Mouse (Mus musculus): ENCODE data around the gene Grk4.

The Grk4 gene

GRCm38 (mm10) chr5:34659686-34660590 lies at the start of gene Grk4, which contains the start of gene Nop14:
Gene Grk4, plus strand, starts transcription at chr5:34660379.
Gene Nop14, minus strand, starts transcription at chr5:34660148.
- in situ Hi-C loops (cut with MboI; ENCODE audit: low sequenced_read_pairs): no loop called here

- in situ Hi-C loops (cut with MboI; ENCODE audit: low sequenced_read_pairs): loop anchor here (10.0 kb wide), 1 partner anchor 108 kb away; the partner anchor contains the start of gene Sh3bp2
These were observed 27.2 kb upstream of the Grk4 start for GRCm38 (mm10) chr5:34632996-34633395.

GRCm38 (mm10) chr5:34633641-34634040 lies 26.5 kb upstream of the Grk4 start:
- in situ Hi-C loops (cut with MboI; ENCODE audit: low sequenced_read_pairs): loop anchor here (10.0 kb wide), 1 partner anchor 109 kb away; the partner anchor contains the start of gene Sh3bp2

GRCm38 (mm10) chr5:34634746-34635400 lies 25.3 kb upstream of the Grk4 start:
- in situ Hi-C loops (cut with MboI; ENCODE audit: low sequenced_read_pairs): loop anchor here (10.0 kb wide), 1 partner anchor 110 kb away; the partner anchor contains the start of gene Sh3bp2

- in situ Hi-C loops (cut with MboI; ENCODE audit: low sequenced_read_pairs): loop anchor here (10.0 kb wide), 1 partner anchor 111 kb away; the partner anchor contains the start of gene Sh3bp2
These were observed 24.4 kb upstream of the Grk4 start for GRCm38 (mm10) chr5:34635665-34636192.

GRCm38 (mm10) chr5:34636481-34637287 lies 23.5 kb upstream of the Grk4 start, which contains the start of gene Mfsd10:
Gene Mfsd10, minus strand, starts transcription at chr5:34637212.
- in situ Hi-C loops (cut with MboI; ENCODE audit: low sequenced_read_pairs): loop anchor here (10.0 kb wide), 1 partner anchor 112 kb away; the partner anchor contains the start of gene Sh3bp2

GRCm38 (mm10) chr5:34637591-34638156 lies 22.5 kb upstream of the Grk4 start:
- in situ Hi-C loops (cut with MboI; ENCODE audit: low sequenced_read_pairs): loop anchor here (10.0 kb wide), 1 partner anchor 113 kb away; the partner anchor contains the start of gene Sh3bp2

- in situ Hi-C loops (cut with MboI; ENCODE audit: low sequenced_read_pairs): no loop called here
These were observed 18.2 kb upstream of the Grk4 start for GRCm38 (mm10) chr5:34641991-34642390.

- in situ Hi-C loops (cut with MboI; ENCODE audit: low sequenced_read_pairs): no loop called here
These were observed 17.2 kb upstream of the Grk4 start for GRCm38 (mm10) chr5:34642932-34643331.

GRCm38 (mm10) chr5:34647581-34647980 lies 12.6 kb upstream of the Grk4 start:
- in situ Hi-C loops (cut with MboI; ENCODE audit: low sequenced_read_pairs): no loop called here

GRCm38 (mm10) chr5:34652961-34653360 lies 7.2 kb upstream of the Grk4 start:
- in situ Hi-C loops (cut with MboI; ENCODE audit: low sequenced_read_pairs): no loop called here

- in situ Hi-C loops (cut with MboI; ENCODE audit: low sequenced_read_pairs): no loop called here
These were observed 5.3 kb upstream of the Grk4 start for GRCm38 (mm10) chr5:34654881-34655280.

GRCm38 (mm10) chr5:34657556-34657955 lies 2.6 kb upstream of the Grk4 start:
- in situ Hi-C loops (cut with MboI; ENCODE audit: low sequenced_read_pairs): no loop called here

- in situ Hi-C loops (cut with MboI; ENCODE audit: low sequenced_read_pairs): no loop called here
These were observed 482 bp downstream of the Grk4 start for GRCm38 (mm10) chr5:34660591-34661130.

GRCm38 (mm10) chr5:34661909-34662308 lies 1.7 kb downstream of the Grk4 start:
- in situ Hi-C loops (cut with MboI; ENCODE audit: low sequenced_read_pairs): no loop called here

- in situ Hi-C loops (cut with MboI; ENCODE audit: low sequenced_read_pairs): no loop called here
These were observed 3.1 kb downstream of the Grk4 start for GRCm38 (mm10) chr5:34663231-34663630.

GRCm38 (mm10) chr5:34669493-34669892 lies 9.3 kb downstream of the Grk4 start:
- in situ Hi-C loops (cut with MboI; ENCODE audit: low sequenced_read_pairs): no loop called here

GRCm38 (mm10) chr5:34670280-34670679 lies 10.1 kb downstream of the Grk4 start:
- in situ Hi-C loops (cut with MboI; ENCODE audit: low sequenced_read_pairs): no loop called here

GRCm38 (mm10) chr5:34689868-34690267 lies 29.7 kb downstream of the Grk4 start:
- in situ Hi-C loops (cut with MboI; ENCODE audit: low sequenced_read_pairs): no loop called here

- in situ Hi-C loops (cut with MboI; ENCODE audit: low sequenced_read_pairs): no loop called here
These were observed 32.6 kb downstream of the Grk4 start for GRCm38 (mm10) chr5:34692782-34693181.

All from CH12F3 (cell line).